Mouse (Mus musculus) embryonic facial prominence, embryonic 14.5 days (tissue): ENCODE results near the gene Vps45. TPM values are rescaled to one million over a fixed set of nuclear protein-coding genes. Genes with fewer than 3 reads are reported as not detected.
A peak's percentile ranks its signal among the peaks of the same experiment; 100 is the strongest.

Source experiments
- ATAC-seq: fragments of 200-750 bp; cut with Nextera tagmentation; 2 replicates; pipeline ENCODE4 v1.8.0; 2017; ENCODE audit warnings: low read depth, moderate number of reproducible peaks, moderate TSS enrichment
- DNase-seq: peaks from one replicate; pipeline ENCODE4 v3.0.0-alpha.2; 2015; ENCODE audit warnings: low spot score
- H3K27ac ChIP-seq: fragments of 300-500 bp; sonication (generic); replicated peaks from 2 replicates; pipeline ENCODE4 v1.5.1; 2014; ENCODE audit warnings: low read depth, mild to moderate bottlenecking, low read length, moderate library complexity
- H3K27me3 ChIP-seq: fragments of 300-500 bp; sonication (generic); replicated peaks from 2 replicates; pipeline ENCODE4 v1.6.1; 2014; ENCODE audit warnings: low read length; ENCODE audit not compliant: control insufficient read depth, insufficient read depth
- H3K36me3 ChIP-seq: fragments of 300-500 bp; sonication (generic); 2 replicates; pipeline ENCODE4 v1.6.1; 2014; ENCODE audit warnings: low read length, mixed read lengths; ENCODE audit not compliant: control insufficient read depth, insufficient read depth
- H3K4me1 ChIP-seq: fragments of 300-500 bp; sonication (generic); 2 replicates; pipeline ENCODE4 v1.6.1; 2014; ENCODE audit warnings: antibody characterized with exemption, low read length; ENCODE audit not compliant: control insufficient read depth, insufficient read depth
- H3K4me2 ChIP-seq: fragments of 300-500 bp; sonication (generic); 2 replicates; pipeline ENCODE4 v1.6.1; 2014; ENCODE audit warnings: low read depth, mild to moderate bottlenecking, low read length, moderate library complexity, mixed read lengths
- H3K4me3 ChIP-seq: fragments of 300-500 bp; sonication (generic); 2 replicates; pipeline ENCODE4 v1.5.1; 2014; ENCODE audit warnings: low read depth, mild to moderate bottlenecking, low read length
- H3K9ac ChIP-seq: fragments of 300-500 bp; sonication (generic); 2 replicates; pipeline ENCODE4 v1.6.1; 2014; ENCODE audit warnings: low read depth, mild to moderate bottlenecking, low read length, moderate library complexity, mixed read lengths
- H3K9me3 ChIP-seq: fragments of 300-500 bp; sonication (generic); 2 replicates; pipeline ENCODE4 v1.6.1; 2016; ENCODE audit warnings: low read length; ENCODE audit not compliant: control insufficient read depth
- WGBS: fragments of 180-500 bp; shearing (Covaris S2); extraction: QIAGEN DNeasy Blood & Tissue Kit; methylation state at CpG from one replicate; pipeline ENCODE4 v1.1.7; 2014; 5-methylcytosine and 5-hydroxymethylcytosine counted together
- polyA plus RNA-seq: library from polyadenylated mRNA; unstranded; fragments of >200 nt; fragmentation: Nextera tagmentation; extraction: Ambion mirVana; gene quantifications from 2 replicates; pipeline ENCODE4 v1.2.1, GENCODE M21; 2014

Gene Vps45
- polyA plus RNA-seq, 1 experiment from 2014 or later, result 24.4 TPM

DNA sequence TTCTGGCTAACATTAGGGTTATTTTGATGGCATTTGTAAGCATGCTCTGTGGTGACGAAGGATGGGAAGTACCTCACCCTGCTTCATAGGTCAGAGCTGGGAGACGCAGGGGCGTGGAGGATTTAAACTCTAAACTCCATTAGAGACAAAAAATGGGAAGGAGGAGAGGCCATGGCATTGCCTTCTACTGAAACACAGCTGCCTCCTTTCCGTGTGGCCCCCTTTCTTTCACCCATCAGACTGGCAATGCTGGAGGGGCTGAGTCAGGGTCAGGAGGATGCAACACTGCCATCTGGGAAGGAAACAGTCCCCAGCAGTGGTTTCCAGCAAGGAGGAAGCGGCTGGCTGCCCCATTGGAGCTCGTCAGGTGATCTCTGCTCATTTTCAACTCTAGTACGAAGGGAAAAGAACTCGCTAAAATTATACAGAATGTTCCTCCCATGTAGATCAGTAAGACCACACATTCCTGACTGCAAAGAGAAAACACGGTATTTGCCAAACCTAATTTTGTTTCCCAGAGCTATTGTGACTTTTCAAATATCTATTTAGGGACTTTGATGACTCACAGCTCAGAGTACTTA lies 57.3 kb downstream of the Vps45 start:
- DNase-seq (no peak), ATAC-seq (no peak)
- H3K27ac ChIP-seq, result 0 out of 2 replicates have a peak overlapping the region, but pooled peaks have one; percentile 41
- no peaks in the 10 kb centered on the region for H3K27me3 ChIP-seq
- H3K36me3 ChIP-seq, result no peaks in the 10 kb centered on the region; the same call in 1 of the 2 replicates
- no peak overlapping the region for H3K4me2 ChIP-seq
- no peaks in the 10 kb centered on the region for H3K9me3 ChIP-seq
- H3K4me3 ChIP-seq, result no peak overlapping the region
- peaks cover 18% of the 10 kb centered on the region for H3K4me1 ChIP-seq
- 57% methylated on average over 9 of the region's 9 CpGs for WGBS
- peak overlapping the region; percentile 14; the same call in 1 of the 2 replicates for H3K9ac ChIP-seq

DNA sequence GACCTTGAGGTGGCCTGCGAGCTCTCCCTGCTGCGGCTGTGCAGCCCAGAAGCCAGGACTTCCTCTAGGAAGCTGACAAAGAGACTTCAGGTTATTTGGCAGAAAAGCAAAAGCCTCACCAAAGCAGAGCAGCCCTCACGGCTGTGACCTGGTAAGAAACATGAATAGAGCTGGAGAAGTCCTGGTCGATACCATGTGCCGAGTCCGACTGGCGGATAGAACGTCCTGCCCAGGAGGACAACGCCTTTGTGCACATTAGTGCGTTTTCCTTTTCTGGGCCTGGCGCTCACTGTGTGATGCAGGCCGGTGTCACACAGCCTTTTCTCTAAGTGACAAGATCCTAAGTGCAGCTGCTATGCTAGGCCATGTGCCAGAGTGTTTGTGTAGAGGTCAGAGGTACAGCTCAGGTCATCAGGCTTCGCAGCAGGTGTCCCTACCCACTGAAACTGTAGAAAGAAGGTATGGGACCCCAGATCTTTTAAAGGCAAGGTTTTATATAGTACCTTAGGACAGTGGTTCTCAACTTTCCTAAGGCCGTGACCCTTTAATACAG lies 58.1 kb downstream of the Vps45 start:
- Histone ChIP-seq H3K9me3 (no peaks in the 10 kb centered on the region), H3K9ac (no peak overlapping the region), H3K4me3 (no peak overlapping the region), H3K36me3 (no peaks in the 10 kb centered on the region; the same call in 1 of the 2 replicates), H3K4me1 (peaks cover 18% of the 10 kb centered on the region), H3K27ac (no peak overlapping the region), H3K27me3 (no peaks in the 10 kb centered on the region), H3K4me2 (no peak overlapping the region)
- ATAC-seq (no peak), DNase-seq (no peak)
- WGBS, result 84% methylated on average over 14 of the region's 14 CpGs

- Histone ChIP-seq H3K4me2 (no peak overlapping the region), H3K9me3 (no peaks in the 10 kb centered on the region), H3K4me3 (no peak overlapping the region), H3K4me1 (peaks cover 18% of the 10 kb centered on the region), H3K27ac (no peak overlapping the region), H3K27me3 (no peaks in the 10 kb centered on the region), H3K9ac (no peak overlapping the region), H3K36me3 (no peaks in the 10 kb centered on the region; the same call in 1 of the 2 replicates)
- DNase-seq (no peak), ATAC-seq (no peak)
- 88% methylated on average over 12 of the region's 12 CpGs for WGBS
Observed at GRCm38 (mm10) chr3:95999308-96000079, 58.8 kb downstream of the Vps45 start.

DNA sequence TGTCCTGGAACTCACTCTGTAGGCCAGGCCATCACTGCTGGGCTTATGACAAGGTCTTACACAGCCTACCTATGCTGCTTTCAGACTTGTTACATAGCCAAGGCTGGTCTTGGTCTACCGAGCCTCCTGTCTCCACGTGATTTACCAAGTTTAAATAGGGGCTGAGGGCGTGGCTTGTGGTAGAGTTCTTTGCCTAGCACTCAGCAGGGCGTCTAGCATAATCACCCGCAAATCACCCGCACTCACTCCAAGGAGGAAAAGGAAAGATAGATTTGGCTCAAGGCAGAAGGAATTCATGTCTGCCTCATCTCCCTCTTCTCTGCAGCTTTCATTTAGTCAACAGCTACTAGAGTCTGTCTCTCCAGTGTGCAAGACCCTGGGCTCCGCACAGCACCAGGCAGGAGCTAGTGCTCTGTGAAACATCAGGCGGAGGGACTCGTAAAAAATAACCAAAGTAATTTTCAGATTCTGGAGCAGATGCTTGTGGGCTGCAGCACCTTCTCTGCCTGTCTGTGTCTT lies 61.0 kb downstream of the Vps45 start:
- Histone ChIP-seq H3K4me1 (peaks cover 29% of the 10 kb centered on the region), H3K9ac (no peak overlapping the region), H3K27ac (peak overlapping the region; percentile 97), H3K9me3 (no peaks in the 10 kb centered on the region), H3K27me3 (no peaks in the 10 kb centered on the region), H3K36me3 (peaks cover 5% of the 10 kb centered on the region; the same call in 1 of the 2 replicates), H3K4me3 (peak overlapping the region; percentile 78; the same call in 1 of the 2 replicates), H3K4me2 (peak overlapping the region; percentile 66)
- ATAC-seq (no peak), DNase-seq (peak; percentile 76)
- 18% methylated on average over 9 of the region's 9 CpGs for WGBS

GRCm38 (mm10) chr3:95996451-95997073 lies 61.7 kb downstream of the Vps45 start:
- H3K4me1 ChIP-seq, result peaks cover 29% of the 10 kb centered on the region
- peak overlapping the region; percentile 97 for H3K27ac ChIP-seq
- 9% methylated on average over 6 of the region's 6 CpGs for WGBS
- H3K9me3 ChIP-seq, result no peaks in the 10 kb centered on the region
- peak overlapping the region; percentile 93 for H3K9ac ChIP-seq
- peak overlapping the region; percentile 78 for H3K4me3 ChIP-seq
- peak overlapping the region; percentile 66 for H3K4me2 ChIP-seq
- DNase-seq (no peak), ATAC-seq (no peak)
- peaks cover 12% of the 10 kb centered on the region; the same call in 1 of the 2 replicates for H3K36me3 ChIP-seq
- no peaks in the 10 kb centered on the region for H3K27me3 ChIP-seq

DNA sequence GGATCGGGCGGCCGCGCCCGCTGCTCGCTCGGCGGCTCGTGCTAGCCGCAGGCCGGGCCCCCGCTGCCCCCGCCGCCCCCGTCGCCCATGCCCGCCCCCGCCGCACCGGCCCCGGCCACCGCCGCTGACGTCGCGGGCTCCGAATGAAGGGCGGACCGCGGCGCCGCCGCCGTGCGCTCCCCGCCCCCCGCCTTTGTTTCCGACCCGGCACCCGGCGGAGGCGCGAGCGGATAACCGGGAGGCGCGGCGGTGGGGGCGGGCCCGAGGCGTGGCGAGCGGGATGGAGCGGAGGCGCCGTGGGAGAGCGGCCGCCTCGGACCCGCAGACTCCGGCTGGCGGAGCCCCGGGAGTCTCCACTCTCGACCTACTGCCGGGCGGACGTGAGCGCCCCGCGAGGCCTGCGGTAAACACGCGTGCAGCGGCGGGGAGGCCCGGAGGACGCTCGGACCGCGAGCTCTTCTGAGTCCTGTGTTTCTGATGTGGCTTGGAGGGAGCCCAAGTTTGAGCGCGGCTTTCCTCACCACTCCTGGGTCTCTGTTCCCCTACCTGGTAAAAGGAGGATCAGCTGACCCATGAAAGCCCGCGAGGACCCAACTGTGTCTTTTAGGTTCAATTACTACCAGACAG lies 62.4 kb downstream of the Vps45 start, which contains the start of gene Plekho1:
TSS of gene Plekho1 (minus strand) at position 200 of the 627 bp plus-strand sequence.
- H3K27me3 ChIP-seq, result no peaks in the 10 kb centered on the region
- H3K9me3 ChIP-seq, result no peaks in the 10 kb centered on the region
- under 1% methylated on average over 23 of the region's 84 CpGs for whole genome bisulfite sequencing
- H3K36me3 ChIP-seq, result peaks cover 19% of the 10 kb centered on the region; the same call in 1 of the 2 replicates
- H3K9ac ChIP-seq, result peak within 1 kb of the TSS; percentile 93
- peak; percentile 55 for ATAC-seq
- peaks cover 26% of the 10 kb centered on the region for H3K4me1 ChIP-seq
- H3K4me3 ChIP-seq, result peak within 1 kb of the TSS; percentile 78
- DNase-seq, result peak; percentile 69
- peak within 1 kb of the TSS; percentile 97 for H3K27ac ChIP-seq
- peak within 1 kb of the TSS; percentile 66 for H3K4me2 ChIP-seq

- ATAC-seq (peak; percentile 74), DNase-seq (peak; percentile 53)
- H3K4me1 ChIP-seq, result peaks cover 24% of the 10 kb centered on the region
- no peaks in the 10 kb centered on the region for H3K9me3 ChIP-seq
- peak overlapping the region; percentile 78 for H3K4me3 ChIP-seq
- H3K36me3 ChIP-seq, result peaks cover 26% of the 10 kb centered on the region
- no peaks in the 10 kb centered on the region for H3K27me3 ChIP-seq
- H3K9ac ChIP-seq, result peak overlapping the region; percentile 93
- under 1% methylated on average over 32 of the region's 51 CpGs for WGBS
- peak overlapping the region; percentile 97 for H3K27ac ChIP-seq
- peak overlapping the region; percentile 66 for H3K4me2 ChIP-seq
Observed at GRCm38 (mm10) chr3:95994975-95995801, 63.1 kb downstream of the Vps45 start.
